35 mouse cellular contexts compared by ENCODE assay signal in genomic region chrX:139358361-139358760, GRCm38 (mm10). TPM values are rescaled to one million over a fixed set of nuclear protein-coding genes. Genes with fewer than 3 reads are reported as not detected.
"Had no signal": no experiment of that assay in that cellular context is flagged by ENCODE, and none has a peak within 500 bp of the region (broad histone marks: within the 10 kb centered on the region; RNA-seq: fewer than 3 reads in every experiment).

No protein-coding gene starts in this region.

- H3K4me1 ChIP-seq: heart, embryonic 10.5 days; heart, embryonic 12.5 days; hindbrain, embryonic 10.5 days; hindbrain, embryonic 12.5 days; kidney, embryonic 15.5 days; limb, embryonic 10.5 days; limb, embryonic 12.5 days had no signal

- DNase-seq: gastrocnemius, adult 2 months; gastrocnemius, postnatal 10 days; gastrocnemius, postnatal 25 days; heart, adult 18-20 months; heart, postnatal 10 days; heart, postnatal 4 days; kidney, postnatal 14 days; liver had no signal

- H3K9ac ChIP-seq: heart, embryonic 12.5 days; hindbrain, embryonic 12.5 days; hindbrain, embryonic 14.5 days; kidney, embryonic 15.5 days; limb, embryonic 12.5 days had no signal

- H3K27ac ChIP-seq: gastrocnemius, adult 2 months; heart, embryonic 10.5 days; hindbrain, embryonic 10.5 days; hindbrain, embryonic 12.5 days; hindbrain, embryonic 14.5 days; hindbrain, postnatal 0 days; kidney, postnatal 0 days; left cerebral cortex, adult 2 months; limb, embryonic 10.5 days; limb, embryonic 12.5 days had no signal

- H3K4me3 ChIP-seq: gastrocnemius, adult 2 months; heart, embryonic 10.5 days; heart, embryonic 12.5 days; hindbrain, embryonic 10.5 days; hindbrain, embryonic 12.5 days; kidney, embryonic 15.5 days; left cerebral cortex, adult 2 months; limb, embryonic 10.5 days; limb, embryonic 12.5 days had no signal

- H3K27me3 ChIP-seq: heart, embryonic 12.5 days had no signal

- H3K4me2 ChIP-seq: heart, embryonic 12.5 days; hindbrain, embryonic 12.5 days; hindbrain, embryonic 14.5 days; kidney, embryonic 15.5 days; limb, embryonic 12.5 days; liver, embryonic 11.5 days had no signal

- H3K9me3 ChIP-seq: heart, embryonic 10.5 days; heart, embryonic 12.5 days; hindbrain, embryonic 10.5 days; hindbrain, embryonic 12.5 days; kidney, embryonic 15.5 days; limb, embryonic 10.5 days; limb, embryonic 12.5 days had no signal

- H3K36me3 ChIP-seq: heart, embryonic 10.5 days; heart, embryonic 12.5 days; hindbrain, embryonic 10.5 days; hindbrain, embryonic 12.5 days; kidney, embryonic 15.5 days; limb, embryonic 10.5 days; limb, embryonic 12.5 days had no signal

- ATAC-seq: hindbrain, postnatal 0 days; intestine, embryonic 16.5 days had no signal

RNA-seq across cellular contexts. Expression of gene Trap1a, which starts 24.9 kb away (rescaled TPM):
- total RNA-seq: gastrocnemius, adult 2 months; gastrocnemius, postnatal 10 days; gastrocnemius, postnatal 25 days; gastrocnemius, postnatal 4 days; granulocyte monocyte progenitor cell, adult 5-6 weeks; heart, adult 18-20 months; heart, adult 8-10 months; heart, postnatal 10 days; heart, postnatal 25 days; heart, postnatal 4 days; hindbrain, postnatal 0 days; layer of hippocampus, adult 18-20 months; layer of hippocampus, adult 8-10 months; layer of hippocampus, postnatal 10 days; layer of hippocampus, postnatal 25 days; left cerebral cortex, adult 2 months; left cerebral cortex, postnatal 14 days; left cerebral cortex, postnatal 36 days had no signal
- polyA plus RNA-seq: heart, embryonic 16.5 days; hindbrain, embryonic 12.5 days; hindbrain, embryonic 14.5 days; hindbrain, postnatal 0 days; intestine, embryonic 14.5 days; intestine, embryonic 16.5 days; kidney, adult 2 months; kidney, postnatal 0 days; large intestine, adult 2 months; limb, embryonic 10.5 days; limb, embryonic 12.5 days had no signal
